Mouse (Mus musculus) regulatory T cell (primary cell): Measurements from ENCODE around the gene Rsrc1.
"Not testable (repeated sequence)": the region's sequence is repeated elsewhere in the genome, so short reads cannot be mapped to it uniquely, and the experiment has no call there.

ENCODE experiments used
- in situ Hi-C: fragments of 300-600 bp; cut with MboI, MseI; formaldehyde crosslinking; loops from one replicate; pipeline ENCODE4 v1.15.1; 2025; ENCODE audit warnings: high pct_unique_total_duplicates

Gene Rsrc1

GRCm38 (mm10) chr3:67232617-67233241 is 251.5 kb downstream of the Rsrc1 start:
- in situ Hi-C loops = no loop called here

GRCm38 (mm10) chr3:67242451-67242850 is 261.3 kb downstream of the Rsrc1 start:
- in situ Hi-C loops = not testable (repeated sequence)

GRCm38 (mm10) chr3:67267448-67267847 is 286.3 kb downstream of the Rsrc1 start:
- in situ Hi-C loops = no loop called here

DNA sequence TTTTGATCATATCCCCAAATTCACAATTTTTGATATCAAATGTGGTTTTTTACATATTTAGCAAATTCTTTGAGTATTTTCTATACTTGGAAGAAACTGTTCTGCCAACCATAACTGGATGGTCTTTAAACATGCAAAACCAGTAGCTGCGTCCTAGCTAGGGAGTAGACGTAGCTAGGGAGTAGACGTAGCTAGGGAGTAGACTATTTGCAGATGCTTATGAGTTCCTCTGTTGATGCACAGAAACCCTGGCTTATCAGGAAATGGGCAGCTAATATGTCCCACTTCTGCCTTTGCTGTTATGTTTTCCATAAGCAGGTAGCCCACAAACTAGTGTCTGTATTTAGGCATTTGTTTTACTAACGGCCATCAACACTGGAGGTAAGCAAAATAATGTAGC is 298.6 kb downstream of the Rsrc1 start:
- in situ Hi-C loops = no loop called here

- in situ Hi-C loops = no loop called here
Measured at GRCm38 (mm10) chr3:67280247-67280646, 299.1 kb downstream of the Rsrc1 start.

DNA sequence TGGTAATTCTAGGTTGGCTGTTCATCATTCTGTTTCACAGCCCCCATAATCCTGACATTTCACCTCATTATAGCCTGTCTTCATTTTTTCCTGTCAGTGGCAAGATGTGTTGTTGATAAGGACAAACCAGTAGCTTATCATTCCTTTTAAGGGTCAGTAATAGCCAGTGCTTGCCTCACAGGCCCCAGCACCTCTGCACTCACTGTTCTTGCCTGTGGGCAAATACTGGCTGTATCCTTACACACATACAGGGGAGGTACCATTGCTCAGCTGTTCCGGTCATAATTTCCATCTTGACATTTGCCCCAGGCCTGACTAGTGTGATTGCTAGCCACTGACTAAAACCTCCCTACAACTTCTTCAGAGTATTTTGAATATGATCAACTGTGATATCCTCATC is 302.8 kb downstream of the Rsrc1 start:
- in situ Hi-C loops = no loop called here

DNA sequence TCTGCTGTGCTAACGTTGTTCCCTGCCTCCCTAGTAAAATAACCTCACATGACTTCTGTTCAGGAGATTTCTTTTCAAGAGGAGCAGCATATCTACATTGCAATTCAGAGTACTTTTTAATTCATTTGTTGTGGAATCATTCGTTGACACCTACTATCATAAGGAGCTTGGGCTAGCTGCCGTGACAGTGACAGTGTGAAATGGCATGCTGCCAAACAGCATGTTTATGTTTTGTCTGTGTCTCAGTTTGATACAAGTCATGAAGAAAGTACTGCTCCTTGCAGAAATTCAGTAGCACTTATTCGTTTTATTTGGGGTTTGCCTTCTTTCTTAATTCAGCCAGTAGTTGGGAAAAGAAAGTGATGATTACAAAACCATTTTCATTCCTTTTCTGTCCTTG is 303.7 kb downstream of the Rsrc1 start:
- in situ Hi-C loops = no loop called here

- in situ Hi-C loops = no loop called here
Measured at GRCm38 (mm10) chr3:67288664-67289063, 307.5 kb downstream of the Rsrc1 start.

GRCm38 (mm10) chr3:67289482-67289881 is 308.3 kb downstream of the Rsrc1 start:
- in situ Hi-C loops = no loop called here

DNA sequence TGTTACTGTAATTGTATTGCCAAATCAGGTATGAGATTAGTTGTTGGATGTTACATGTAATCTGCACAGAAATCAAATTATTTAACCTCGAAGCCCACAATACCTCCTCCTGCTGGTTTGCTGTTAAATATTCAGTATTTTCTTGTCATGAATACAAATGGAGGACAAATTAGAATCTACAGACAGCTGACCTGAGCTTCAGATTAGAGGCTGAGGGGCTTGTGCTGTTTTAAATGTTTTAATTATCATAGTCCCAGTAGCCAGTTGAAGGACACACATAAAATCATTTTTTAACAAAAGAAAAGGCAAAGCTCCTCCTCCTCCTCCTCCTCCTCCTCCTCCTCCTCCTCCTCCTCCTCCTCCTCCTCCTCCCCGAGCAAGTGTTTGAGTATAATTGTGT is 327.5 kb downstream of the Rsrc1 start:
- in situ Hi-C loops = no loop called here

GRCm38 (mm10) chr3:67309644-67310311 is 328.6 kb downstream of the Rsrc1 start:
- in situ Hi-C loops = no loop called here

DNA sequence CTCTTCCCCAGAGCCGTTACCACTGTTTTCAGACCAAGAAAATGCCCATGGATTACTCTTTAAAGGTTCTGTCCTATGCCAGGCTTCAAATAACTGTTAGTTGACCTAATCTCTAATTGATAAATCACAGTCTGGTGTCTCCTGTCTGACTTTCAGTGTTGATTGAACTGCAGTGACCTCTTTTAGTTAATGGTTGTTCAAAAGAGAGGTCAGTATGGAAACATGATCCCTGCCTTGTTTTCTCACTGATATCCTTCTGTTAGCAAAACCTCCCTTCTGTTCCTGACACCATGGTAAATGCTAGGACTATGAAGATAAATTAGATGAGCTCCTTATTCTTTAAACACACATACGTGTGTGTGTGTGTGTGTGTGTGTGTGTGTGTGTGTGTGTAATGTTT is 330.2 kb downstream of the Rsrc1 start:
- in situ Hi-C loops = no loop called here

DNA sequence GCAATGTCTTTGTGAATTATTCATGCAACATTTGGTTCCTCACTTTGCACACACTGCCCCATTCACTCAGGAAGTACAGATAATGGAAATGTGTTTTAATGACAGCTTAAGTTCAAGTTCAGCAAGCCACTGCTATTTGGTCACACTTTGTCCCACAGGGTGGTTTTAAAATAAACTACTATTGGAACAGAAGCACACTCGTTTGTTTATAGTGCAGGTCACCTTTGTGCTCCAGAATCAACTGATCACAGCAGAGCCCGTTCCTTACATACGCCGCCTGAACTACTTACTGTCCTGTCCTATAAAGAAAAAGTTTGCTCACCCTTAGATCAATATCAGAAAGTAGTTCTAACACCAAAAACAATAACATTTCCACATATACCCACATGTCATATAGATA is 341.2 kb downstream of the Rsrc1 start:
- in situ Hi-C loops = no loop called here

DNA sequence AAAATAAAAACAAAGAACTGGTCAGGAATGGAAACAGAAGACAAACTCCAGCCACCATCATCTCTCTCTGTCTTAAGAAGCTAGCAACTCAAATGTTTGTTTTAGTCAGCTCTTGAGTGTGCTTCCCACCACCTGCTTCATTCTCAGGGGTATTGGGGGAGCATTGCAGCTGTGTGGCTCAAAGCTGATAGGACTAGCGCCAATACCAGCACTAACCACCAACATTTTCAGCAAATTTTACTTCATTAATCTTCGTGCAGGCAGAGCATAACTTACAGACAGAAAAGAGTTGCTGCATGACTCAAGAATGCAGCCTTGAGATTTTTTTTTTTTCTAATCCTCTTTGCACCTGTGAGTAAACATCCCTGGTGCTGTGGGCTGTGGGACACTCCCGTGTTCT is 358.4 kb downstream of the Rsrc1 start:
- in situ Hi-C loops = loop anchor here (5.0 to 25.0 kb wide), 2 partner anchors 352 to 1017 kb away; partner anchors contain the start of genes Rsrc1 and Shox2

- in situ Hi-C loops = loop anchor here (10.0 to 25.0 kb wide), 2 partner anchors 354 to 916 kb away; partner anchors contain the start of genes Rsrc1 and Shox2
Measured at GRCm38 (mm10) chr3:67340921-67341320, 359.7 kb downstream of the Rsrc1 start.

GRCm38 (mm10) chr3:67343004-67343662 is 361.9 kb downstream of the Rsrc1 start:
- in situ Hi-C loops = loop anchor here (10.0 to 25.0 kb wide), 2 partner anchors 356 to 918 kb away; partner anchors contain the start of genes Rsrc1 and Shox2

DNA sequence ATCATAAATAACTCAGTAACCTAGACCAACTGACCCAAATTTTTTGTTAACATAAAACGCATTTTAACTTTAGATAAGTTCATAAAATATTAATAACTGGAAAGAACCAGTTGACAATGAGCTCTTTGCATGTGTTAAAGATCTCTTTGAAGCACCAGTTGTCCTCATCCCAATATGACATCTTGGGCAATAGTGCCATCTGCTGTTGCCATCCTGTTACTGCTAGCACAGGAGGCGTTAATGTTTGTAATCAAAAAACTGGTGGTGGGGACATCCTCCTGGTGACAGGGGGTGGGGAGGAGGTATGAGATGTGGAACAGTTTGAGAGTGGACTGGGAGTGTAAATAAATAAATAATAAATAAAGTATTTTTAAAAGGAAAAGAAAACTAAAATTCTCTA is 363.4 kb downstream of the Rsrc1 start:
- in situ Hi-C loops = loop anchor here (10.0 to 25.0 kb wide), 2 partner anchors 357 to 920 kb away; partner anchors contain the start of genes Rsrc1 and Shox2

DNA sequence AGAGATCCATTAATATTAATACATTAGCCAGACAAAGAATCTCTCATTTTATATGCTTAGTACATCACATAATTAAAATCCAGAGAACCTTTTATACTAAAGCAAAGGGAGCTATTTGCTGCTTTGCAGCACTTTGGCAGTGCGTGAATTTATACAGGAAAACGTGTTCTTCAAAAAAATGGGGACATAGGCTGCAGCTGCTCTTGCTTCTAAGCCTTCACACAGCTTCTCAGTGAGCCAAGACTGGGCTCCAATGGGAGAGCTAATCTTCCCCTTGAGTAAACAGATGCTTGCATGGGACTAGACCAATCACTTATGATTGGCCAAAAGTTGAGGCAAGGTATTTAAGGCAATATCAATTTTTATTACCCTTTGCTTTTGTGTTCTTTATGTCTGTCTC is 365.5 kb downstream of the Rsrc1 start:
- in situ Hi-C loops = loop anchor here (10.0 to 25.0 kb wide), 2 partner anchors 359 to 922 kb away; partner anchors contain the start of genes Rsrc1 and Shox2

DNA sequence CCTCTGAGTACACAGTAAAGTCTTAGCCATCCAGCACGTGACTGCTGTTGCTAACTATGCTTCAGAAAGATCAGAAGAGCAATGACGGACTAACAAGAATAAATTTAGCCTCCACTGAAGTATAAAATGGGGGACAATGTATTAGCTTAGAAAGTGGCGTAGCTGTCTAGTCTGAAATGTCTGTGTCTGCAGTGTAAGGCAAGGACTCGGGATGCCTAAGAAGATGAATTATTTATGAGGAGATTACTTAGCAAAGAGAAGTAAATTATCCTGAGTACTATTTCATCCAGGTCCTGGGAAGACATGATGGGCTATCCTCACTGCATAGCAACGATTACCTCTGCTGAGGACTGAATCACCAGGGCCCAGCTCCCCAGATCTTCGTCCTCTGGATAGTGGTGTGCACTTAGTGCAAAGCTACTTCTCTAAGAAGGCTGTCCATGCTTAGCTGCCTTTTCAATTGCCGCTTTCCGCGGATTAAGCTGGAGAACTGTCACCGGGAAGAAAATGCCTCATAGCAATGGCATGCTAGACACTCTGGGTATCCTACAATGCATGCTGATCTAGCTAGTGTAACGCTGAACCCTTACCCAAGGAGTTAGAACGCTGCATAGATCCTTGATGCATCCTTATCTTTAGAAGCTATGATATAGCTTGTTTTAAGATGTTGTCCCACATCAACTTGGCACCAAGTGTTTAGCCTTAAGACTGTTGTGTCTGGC is 370.4 kb downstream of the Rsrc1 start:
- in situ Hi-C loops = loop anchor here (10.0 kb wide), 2 partner anchors 83 to 693 kb away; partner anchors contain the start of gene Gfm1

DNA sequence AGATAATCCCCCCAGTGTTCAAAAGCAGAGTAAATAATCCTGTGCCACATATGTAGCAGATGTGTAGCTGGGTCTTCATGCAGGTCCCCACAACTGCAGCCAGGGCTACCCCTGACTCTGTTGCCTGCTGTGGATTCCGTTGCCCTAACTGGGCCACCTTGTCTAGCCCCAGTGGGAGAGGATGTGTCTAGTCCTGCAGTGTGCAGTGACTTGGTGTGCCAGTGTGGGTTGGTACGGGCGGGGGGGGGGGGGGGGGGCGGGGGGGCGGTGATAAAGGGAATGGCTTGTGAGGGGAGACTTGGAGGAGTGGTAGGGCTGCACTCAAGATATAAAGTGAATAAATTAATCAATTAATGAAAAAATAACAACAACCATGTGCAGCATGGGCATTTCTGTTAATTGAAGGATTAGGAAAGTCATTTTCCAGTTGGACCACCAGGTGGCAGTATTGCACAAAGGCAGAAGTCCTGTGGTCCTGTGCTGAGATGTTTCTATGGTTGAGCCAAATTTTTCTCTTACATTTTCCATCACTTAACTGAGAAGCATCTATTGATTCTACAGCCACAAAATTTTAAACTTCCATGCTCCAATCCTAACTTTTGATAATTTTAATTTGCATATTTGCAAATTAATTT is 371.1 kb downstream of the Rsrc1 start:
- in situ Hi-C loops = loop anchor here (10.0 kb wide), 2 partner anchors 83 to 693 kb away; partner anchors contain the start of gene Gfm1

- in situ Hi-C loops = loop anchor here (10.0 kb wide), 2 partner anchors 82 to 692 kb away; partner anchors contain the start of gene Gfm1
Measured at GRCm38 (mm10) chr3:67352763-67353149, 371.6 kb downstream of the Rsrc1 start.
